Mouse (Mus musculus): Measurements from ENCODE around the gene Msh4.

DNA sequence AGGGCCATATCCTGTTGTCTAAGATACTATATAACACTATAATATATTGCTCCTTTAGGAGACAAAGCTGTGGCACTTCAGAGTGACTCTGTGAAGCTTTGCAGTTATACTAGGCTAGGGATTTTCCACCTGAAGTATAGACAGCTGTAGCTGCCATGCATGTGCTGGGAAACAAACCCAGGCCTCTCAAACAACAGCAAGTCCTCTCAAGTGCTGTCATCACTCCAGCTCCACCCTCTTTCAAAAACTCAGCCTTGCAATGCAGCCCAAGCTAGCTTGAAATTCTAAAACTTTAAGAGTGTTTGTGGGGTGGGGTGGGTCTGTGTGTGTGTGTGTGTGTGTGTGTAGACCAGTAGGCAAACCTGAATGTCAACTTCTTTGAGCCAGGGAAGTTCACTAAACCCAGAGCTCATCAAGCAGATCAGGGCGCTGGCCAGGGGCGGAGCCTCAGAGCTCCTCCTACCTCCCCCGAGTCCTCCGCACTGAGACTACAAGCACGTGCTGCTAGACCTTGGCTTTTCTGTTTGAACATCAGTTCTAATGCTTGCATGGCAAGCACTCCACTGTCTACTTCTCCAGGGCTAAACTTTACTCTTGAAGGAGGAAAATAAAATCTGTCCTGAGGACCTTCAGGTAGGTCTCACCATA is 56.4 kb downstream of the Msh4 start:
- TF ChIP-seq CTCF (IDR thresholded peaks at IDR 0.05; ENCODE audit: control insufficient read depth, insufficient read depth, insufficient read length) (no peak), USF1 (IDR thresholded peaks at IDR 0.05; ENCODE audit: low read depth) (no peak), CEBPB (IDR thresholded peaks at IDR 0.05; ENCODE audit: low read depth) (no peak), MYOG (IDR thresholded peaks at IDR 0.05; ENCODE audit: control insufficient read depth, extremely low read depth, insufficient read length) (no peak)

All from C2C12 (cell line).